Mouse (Mus musculus) left cerebral cortex, adult 8-10 months (tissue): Measurements from ENCODE around the gene 1500009C09Rik. TPM values are rescaled to one million over a fixed set of nuclear protein-coding genes. Genes with fewer than 3 reads are reported as not detected.

Source experiments
- DNase-seq, 2 experiments: peaks; one replicate each; pipeline ENCODE4 v3.0.0; 2022; ENCODE audit warnings: low spot score in 2 of 2
- total RNA-seq, 4 experiments: library from RNA; stranded (reverse); gene quantifications; 2 replicates each; pipeline ENCODE4 v1.2.4; 2022

Gene 1500009C09Rik
- 100 to 1,000 TPM; 104 to 114 (median 110) TPM for total RNA-seq

DNA sequence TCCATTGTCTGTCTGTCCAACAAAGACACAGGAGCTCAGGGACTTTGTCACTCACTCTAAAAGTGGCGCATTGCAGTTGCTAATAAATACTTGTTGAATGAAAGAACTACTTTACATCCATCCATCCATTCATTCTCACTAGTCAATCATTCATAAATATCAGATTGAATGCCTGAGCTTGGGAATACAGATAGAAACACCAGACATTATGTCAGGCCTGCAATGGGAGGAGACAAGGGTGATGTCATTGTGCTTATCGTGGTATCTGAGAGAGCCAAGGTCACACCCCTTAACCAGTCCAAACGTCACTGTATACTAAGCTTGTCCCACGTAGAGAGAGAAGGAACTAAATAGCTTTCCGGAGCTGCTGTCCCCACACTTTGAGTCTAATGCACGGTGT lies at the start of gene 1500009C09Rik:
Gene 1500009C09Rik, plus strand, starts transcription at position 301 of the 400 bp plus-strand sequence.
- DNase-seq = no peak

DNA sequence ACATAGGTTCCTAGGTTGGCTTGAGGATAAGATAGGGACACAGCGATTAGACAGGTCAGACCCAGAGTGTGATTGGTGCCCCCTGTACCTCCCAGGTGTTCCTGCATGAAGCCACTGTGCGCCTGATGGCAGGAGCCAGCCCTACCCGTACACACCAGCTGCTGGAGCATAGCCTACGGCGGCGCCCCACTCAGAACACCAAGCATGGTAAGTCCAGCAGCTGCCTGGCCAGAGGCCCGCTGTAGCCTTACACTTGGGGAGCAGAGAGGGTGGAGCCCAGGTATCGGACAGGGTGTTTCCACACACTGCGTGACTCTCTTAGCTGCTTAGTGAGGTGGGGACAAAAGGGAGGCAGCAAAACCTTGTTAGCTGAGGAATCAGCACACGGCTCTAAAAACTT lies 49.1 kb upstream of the 1500009C09Rik start:
- DNase-seq = no peak

DNA sequence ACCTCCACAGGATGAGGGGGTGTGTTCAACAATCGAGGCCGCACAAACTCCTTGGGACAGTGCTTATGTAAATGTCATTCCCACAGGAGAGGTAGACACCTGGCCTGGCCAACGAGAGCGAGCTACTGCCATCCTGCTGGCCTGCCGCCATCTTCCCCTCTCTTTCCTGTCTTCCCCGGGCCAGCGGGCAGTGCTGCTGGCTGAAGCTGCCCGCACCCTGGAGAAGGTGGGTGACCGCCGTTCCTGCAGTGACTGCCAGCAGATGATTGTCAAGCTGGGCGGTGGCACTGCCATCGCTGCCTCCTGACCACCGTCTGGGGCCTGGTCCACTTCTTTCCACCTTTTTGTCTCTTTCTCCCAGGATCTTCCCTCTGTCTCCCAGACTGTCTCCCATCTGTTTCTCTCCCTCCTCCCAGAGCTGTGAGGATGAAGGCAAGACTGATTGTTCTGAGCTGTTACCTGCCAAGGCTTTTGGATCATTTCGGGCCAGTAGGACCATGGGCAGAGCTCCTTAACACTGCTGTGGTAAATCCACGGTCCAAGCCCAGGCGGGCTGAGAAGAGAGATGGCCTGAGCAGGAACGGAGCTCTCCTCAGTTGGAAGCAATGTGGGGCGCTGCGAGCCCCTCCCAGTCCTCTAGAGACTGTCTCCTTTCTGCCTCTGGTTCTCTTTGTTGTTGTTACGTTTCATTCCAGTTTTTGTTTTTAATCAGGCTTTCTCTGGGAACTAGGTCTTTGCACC lies 48.4 kb upstream of the 1500009C09Rik start:
- DNase-seq = no peak

DNA sequence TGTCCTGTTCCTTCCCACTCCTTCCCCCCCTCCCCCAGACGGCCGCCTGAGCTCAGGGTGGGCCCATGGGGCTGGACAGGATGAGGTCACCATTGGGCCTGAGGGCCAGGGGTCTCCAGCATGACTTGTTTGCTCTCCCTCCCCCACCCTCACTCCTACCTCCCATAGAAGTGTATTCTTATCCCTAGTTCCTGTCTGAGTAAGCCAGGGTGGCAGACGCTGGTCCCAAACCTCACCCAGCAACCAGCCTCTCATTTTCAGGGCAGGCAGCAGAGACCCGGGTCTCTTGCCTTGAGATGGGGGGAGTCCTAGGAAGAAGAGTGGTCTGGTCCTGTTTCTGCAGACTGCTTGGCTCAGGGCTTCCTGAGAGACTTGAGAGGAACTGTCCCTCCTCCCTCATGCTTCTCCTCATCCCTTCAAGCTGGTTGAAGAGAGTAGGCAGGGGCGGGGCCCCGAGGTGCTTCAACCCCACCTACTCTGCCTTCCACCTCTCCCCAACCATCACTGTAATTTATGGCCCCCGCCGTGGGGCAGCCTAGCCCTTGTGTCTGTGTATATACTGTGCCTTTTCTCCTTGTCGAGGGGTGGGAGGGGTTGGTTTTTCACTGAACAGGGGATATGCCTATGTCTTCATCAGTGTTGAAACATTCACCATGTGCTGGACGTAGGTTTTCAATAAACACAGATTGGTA lies 47.4 kb upstream of the 1500009C09Rik start:
- DNase-seq = no peak

DNA sequence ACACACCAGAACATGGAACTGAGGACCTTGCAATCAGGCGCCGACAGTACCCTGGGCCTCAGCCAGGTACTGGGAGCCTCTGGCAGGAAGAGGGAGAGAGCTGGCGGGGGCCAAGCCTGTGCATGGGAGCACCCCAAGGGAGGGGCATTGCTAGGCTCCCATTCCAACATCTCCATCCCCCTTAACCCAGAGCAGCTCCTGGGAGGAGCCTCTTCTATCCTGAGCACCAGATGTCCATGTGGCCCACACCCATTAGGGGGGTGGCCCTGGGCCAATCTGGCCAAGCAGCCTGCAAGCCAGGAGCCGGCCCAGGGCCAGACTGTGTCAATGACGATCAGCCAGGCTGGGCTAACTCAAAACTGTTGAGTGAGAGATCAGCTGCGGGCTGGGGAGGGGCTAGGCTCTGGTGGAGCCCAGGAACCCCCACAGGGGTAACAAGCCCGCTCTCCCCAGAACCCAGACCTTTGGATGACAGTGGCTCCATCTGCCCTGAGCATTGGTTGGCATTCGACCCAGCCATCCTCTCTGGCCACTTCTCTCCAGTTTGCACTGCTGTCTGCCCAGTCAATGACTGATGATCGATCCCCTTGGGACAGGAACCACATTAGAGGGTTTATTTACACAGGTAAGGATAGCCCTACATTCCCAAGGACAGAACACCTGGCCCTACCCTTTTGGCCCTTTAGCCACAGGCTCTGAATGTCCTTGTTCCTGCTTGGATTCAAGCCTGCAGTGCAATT lies 45.7 kb upstream of the 1500009C09Rik start:
- DNase-seq = peak in 1 of 2 experiments; percentile 65

DNA sequence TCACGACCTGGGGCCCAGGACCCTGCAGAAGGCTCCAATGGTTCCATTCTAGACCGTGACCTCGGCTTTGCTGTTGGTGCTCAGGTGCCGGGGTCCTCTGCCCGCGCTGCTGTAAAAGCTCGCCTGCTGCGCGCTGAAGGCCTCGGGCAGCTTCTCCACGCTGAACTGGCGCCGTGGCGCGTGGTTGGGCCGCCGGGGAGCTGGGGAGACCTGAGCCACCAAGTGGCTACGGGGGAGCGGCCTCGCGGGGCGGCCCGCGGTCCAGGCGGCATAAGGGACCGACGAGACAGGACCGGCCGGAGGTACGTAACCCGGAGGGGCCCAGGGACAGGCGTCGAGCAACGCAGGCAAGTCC lies 45.1 kb upstream of the 1500009C09Rik start:
- no peak for DNase-seq

DNA sequence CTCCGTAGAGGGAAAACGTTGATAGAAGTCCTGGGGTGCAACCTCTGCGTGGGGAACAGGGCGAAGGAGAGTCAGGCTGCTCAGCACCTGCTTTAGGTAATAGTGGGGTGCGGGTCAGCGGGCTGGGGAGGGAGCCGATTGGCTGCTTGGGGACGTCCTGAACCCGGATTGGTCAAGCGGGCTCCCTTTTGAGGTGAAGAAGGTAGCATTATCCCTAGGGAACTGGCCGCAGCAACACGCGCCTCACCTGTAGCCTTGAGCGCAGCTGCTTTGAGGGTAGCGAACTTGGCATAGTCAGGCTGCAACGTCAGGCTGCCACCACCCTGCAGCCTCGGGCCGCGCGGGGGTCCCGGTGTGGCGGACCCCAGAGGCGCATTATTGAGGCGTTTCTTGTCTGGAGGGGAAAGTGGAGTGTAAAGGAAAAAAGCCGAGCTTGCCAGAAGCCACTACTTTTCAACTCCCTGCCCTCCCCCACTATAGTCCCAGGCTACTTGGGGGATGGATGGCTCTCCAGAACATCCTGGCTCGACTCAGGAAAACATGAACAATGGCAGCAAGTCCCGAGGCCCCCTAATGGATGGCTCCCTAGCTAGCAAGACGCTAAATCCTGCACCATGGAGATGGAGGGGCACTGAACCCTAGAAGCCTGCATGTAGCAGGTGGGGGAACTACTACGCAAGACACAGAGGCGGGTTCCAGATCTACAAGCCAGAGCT lies 44.5 kb upstream of the 1500009C09Rik start:
- no peak for DNase-seq

DNA sequence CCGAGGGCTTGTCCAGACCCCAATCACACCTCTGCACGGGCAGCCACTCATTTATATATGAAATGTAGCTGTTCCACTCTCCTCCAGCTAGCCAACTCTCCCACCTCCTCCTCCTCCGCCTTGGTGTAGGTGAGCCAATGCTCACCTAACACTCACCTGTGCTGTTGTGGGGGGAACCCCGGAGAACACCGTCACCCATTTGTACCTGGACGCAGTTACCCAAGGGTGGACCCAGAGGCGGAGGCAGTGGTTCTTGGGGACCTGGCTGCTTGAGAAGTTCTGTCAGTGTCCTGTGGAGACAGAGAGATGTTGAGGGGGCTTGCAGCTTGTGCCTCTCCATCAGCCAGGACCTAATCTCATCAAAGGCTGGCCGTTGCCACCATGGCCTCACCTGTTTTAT lies 43.9 kb upstream of the 1500009C09Rik start:
- DNase-seq = no peak

DNA sequence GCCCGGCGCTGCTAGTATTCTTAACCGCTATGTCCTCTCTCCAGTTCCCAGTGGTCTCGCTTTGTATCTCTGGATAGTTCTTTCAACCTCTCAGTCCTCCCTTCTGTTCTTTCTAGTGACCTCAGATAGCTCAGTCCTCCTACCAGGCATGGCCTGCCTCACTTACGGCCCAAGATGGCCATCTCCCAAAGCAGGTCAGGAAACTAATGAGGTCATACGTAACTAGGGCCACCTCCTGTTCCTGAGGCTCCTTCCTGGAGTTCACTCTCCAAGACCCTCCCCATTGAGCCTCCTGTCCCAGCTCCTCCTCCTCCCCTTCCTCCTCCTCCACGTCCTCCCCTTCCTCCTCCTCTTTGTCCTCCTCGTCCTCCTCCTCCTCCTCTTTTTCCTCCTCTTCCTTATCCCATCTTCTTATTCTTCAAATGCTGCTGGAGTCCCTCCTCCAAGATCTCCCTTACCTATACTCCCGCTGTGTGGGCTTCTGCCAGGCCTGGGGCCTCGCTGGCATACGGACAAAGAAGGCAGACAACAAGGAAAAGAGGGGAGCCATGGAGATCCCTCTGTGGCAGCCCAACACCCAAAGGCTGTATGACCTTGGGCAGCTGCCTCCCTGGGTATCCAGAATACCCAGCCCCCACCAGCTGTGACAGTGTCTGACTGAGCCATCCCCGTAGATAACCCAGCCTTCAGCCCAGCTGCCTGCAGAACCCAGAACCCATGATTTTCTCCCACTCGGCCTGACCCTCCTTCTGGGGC lies 42.7 kb upstream of the 1500009C09Rik start:
- no peak for DNase-seq

DNA sequence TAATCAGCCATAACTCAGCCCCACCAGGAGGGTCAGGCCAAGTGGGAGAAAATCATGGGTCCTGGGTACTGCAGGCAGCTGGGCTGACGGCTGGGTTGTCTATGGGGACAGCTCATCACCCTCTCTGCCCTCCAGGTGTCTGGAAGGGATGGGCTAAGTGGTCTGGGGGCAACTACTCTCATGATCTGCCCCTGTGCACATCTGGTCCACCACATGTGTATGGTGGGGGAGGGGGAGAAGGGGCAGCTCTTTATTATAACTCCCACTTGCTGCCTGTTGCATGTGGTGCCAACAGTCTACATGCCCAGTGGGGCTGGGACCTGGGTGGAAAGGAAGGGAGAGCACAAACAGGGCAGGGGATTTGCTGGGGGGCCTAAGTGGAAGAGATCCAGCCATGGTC lies 41.4 kb upstream of the 1500009C09Rik start:
- no peak for DNase-seq

DNA sequence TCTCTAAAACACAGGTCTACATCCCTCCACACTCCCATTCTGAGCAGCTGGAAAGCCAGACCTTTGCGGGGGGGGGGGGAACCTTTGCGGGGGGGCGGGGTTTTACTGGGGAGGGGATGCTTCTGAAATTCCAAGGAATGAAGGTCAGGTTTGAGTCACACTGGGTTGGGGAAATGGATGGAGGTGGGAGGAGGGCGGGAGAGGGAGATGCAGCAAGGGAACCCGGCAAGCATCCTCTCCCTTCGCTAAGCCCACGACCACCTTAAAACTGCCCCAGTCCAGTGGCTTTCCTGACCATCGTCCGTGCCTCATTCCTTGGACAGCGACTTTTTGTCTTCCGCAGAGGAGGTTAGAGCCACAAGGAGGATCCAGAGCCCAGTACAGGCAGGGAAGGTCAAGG lies 40.9 kb upstream of the 1500009C09Rik start:
- DNase-seq = no peak

DNA sequence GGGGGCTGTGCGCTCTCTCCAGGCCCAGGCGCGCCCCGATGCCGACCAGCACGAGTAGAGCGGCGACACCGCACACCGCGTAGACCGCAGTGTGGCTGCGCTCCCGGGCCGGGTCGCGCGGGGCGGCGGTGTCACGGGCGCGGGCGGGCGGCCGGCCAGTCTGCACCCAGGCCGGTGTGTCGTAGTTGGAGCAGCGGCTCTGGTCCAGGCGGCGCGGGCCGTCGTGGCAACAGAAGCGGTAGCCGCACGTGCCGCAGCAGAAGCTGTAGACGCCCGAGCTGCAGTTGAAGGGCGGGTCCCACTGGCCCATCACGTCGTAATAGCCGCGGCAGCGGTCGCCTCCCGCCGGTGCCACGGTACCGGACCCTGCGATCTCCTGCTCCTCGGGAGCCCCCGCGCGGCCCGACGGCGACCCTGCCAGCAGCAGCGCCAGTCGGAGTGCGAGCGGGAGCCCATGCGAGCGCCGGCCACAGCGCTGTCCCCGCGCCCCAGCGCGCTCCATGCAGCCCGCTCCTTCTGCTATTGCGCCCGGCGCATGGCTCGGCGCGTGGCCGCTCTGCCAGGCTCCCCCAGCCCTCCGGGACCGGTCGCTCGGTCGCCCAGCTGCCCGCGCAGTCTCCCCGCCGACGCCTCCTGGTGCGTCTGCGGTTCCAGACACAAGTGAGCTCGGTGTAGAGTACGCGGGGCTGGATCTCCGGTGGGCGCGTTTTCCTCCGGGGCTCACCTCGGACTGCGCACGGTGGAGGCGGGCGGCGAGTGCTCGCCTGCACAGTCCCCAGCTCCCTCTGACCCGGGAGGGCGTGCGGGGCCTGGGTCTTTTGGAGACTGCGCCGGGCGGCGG lies 40.1 kb upstream of the 1500009C09Rik start:
- DNase-seq = no peak

DNA sequence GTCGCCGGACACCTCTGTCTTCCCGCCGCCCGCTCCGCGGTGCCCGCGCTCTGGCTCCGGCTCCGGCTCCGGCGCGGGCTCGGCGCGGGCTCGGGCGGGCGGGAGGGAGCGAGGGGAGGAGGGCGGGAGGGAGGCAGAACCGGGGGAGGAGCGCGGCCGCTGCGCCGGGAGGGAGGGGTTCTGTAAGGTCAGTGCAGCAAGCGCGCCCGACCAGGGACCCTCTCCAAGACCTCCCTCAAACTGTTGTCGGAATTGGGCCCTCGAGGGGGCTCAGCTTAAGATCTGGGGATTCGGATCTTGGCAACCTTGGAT lies 39.5 kb upstream of the 1500009C09Rik start, which contains the start of gene Shisa8:
Gene Shisa8, minus strand, starts transcription at position 64 of the 312 bp plus-strand sequence.
- DNase-seq = no peak

DNA sequence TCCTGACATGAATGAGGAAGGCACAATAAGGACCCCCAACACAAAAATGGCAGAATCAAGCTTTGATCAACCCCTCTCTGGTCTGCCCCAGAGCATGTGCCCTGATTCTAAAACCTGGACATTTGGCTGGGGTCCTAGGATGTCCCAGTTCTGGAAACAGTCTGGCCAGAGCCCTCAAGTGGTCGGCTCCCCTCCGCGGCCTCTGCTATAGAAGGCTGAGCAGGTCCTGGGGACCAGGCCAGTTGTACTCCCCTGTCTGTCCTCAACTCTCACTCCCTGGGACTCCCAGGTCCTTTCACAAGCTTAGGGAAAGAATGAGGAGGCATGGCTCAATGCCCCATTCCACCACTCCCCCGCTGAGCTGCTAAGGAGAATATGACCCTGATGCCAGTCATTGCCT lies 39.0 kb upstream of the 1500009C09Rik start:
- no peak for DNase-seq

DNA sequence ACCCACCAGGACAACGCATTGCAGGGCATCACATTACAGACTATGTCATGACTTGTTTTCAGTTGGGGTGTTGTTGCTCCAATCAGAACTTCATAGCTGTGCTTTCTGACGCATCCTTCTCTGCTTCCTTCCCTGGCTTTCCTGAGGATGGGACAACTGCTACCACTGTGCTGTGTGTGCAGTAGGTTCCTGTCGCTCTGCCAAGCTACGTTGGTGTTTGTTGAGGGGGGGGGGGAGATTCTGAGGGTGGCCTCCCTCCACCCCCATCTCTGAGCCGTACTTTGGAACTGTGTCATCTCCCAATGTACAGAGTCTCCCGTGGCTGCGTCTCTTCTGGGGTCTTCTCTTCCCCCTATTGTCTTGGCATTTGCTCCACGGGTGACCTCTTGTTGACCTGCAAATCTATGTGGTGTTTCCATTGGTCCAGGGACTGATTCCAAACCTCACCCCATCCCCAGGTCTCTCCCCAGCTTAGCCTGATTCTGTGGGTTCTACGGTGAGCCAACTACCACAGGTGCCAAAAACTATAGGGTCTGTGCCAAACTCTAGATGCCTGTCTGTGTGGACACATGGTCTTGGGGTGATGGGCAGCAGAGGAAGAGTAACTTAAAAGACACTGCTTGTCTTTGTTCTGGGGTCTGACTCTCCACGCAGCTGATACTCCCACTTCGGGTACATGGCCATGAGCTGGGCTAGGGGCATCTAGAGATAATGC lies 36.7 kb upstream of the 1500009C09Rik start:
- no peak for DNase-seq

DNA sequence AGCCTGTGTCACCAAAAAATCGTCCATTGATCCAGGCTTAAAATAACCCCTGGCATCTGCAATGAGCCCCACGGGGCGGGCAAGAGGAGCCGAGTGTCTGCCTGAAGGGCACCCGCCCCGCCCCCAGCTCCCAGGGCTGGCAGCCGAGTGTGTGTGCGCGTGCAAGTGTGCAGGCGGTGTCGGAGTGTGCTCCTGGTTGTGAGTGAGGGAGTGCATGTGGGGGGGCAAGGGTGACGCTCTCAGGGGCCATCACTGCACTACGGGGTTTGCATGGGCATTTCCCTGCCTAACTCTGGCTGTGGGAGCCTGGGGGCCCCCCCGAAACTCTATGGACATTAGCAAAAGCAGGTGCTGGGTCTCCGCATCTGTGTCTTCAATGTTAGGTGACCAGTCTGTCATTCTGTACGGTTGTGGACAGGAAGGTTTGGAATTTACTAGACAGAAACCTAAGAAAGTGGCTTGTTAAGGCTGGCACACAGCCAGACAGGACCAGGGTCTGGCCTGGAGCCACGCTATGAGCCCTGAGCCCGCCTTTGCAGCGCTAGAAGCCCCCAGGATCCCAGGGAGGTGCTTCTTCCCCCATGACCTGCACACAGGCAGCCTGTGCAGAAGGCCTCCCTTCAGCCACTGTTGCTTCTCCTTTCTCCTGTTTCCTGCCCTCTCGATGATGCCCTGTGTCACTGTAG lies 35.9 kb upstream of the 1500009C09Rik start:
- no peak for DNase-seq

DNA sequence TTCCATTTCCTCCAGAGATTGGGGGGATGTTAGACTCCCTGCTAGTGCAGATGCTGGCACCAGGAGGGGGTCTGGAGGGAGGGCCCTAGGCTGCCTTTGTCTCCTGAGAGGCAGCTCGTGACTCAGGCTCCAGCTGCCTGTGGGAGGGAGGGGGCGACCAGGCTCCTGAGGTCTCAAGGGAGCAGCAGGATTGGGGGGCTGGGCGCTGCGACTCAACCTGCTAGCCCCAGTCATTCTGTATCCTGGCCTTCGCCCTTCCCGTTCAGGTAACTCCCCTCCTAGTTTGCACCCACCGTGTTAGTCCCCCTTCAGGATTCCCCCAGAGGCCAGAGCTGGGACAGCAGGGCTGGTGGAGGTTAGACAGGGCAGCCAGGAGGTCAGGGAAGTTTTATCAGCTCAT lies 35.2 kb upstream of the 1500009C09Rik start:
- DNase-seq = no peak

DNA sequence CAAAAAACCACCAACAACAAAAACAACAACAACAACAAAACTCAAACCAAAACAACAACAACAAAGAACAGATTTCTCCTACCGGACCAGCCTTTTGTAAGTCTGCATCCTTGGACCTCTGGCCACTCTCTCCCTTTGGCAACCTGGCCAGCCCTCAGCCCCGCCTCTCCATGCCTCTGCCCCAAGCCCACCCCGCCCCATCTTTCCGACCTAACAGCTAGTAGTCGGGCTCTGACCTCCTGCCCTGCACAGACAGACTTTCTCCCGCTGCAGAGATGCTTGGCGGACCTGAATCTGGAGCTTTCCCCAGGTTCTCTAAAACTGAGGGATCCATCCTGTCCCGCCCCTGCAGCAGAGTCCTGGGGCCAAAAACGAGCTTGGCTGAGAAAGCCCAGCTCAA lies 34.2 kb upstream of the 1500009C09Rik start:
- no peak for DNase-seq
